Mouse (Mus musculus) brain, embryonic 14.5 days (tissue): ENCODE results near the gene Kcne3.

Experiments used
- CTCF ChIP-seq: fragments of 200-500 bp; IDR thresholded peaks from 2 replicates; pipeline ENCODE4 v1.5.1; 2012; ENCODE audit warnings: inconsistent platforms, mild to moderate bottlenecking, moderate library complexity, borderline replicate concordance; ENCODE audit not compliant: insufficient read depth, insufficient read length; ENCODE audit errors: extremely low read depth
- POLR2A ChIP-seq: fragments of 200-500 bp; IDR thresholded peaks from 2 replicates; pipeline ENCODE4 v1.6.1; 2012; ENCODE audit warnings: mild to moderate bottlenecking, inconsistent platforms, borderline replicate concordance; ENCODE audit not compliant: poor library complexity, insufficient read depth, insufficient read length, severe bottlenecking; ENCODE audit errors: extremely low read depth

- TF ChIP-seq CTCF (no peak), POLR2A (no peak)
Measured at GRCm38 (mm10) chr7:100160006-100160405, 16.3 kb upstream of the Kcne3 start.
